Mouse (Mus musculus): ENCODE measurements at regions not wholly inside any gene's neighbourhood (a gene's known extent, or its start where the extent isn't known, plus 50 kb on each side); places are given as distances from the start of the nearest gene placed in this dataset.
"Not testable (repeated sequence)": the region's sequence is repeated elsewhere in the genome, so short reads cannot be mapped to it uniquely, and the experiment has no call there.

- no peak for DNase-seq (ENCODE audit: low spot score in 2 of 2)
Measured at GRCm38 (mm10) chr10:117450240-117450569, 70.4 kb upstream of the Cpsf6 start.

DNA sequence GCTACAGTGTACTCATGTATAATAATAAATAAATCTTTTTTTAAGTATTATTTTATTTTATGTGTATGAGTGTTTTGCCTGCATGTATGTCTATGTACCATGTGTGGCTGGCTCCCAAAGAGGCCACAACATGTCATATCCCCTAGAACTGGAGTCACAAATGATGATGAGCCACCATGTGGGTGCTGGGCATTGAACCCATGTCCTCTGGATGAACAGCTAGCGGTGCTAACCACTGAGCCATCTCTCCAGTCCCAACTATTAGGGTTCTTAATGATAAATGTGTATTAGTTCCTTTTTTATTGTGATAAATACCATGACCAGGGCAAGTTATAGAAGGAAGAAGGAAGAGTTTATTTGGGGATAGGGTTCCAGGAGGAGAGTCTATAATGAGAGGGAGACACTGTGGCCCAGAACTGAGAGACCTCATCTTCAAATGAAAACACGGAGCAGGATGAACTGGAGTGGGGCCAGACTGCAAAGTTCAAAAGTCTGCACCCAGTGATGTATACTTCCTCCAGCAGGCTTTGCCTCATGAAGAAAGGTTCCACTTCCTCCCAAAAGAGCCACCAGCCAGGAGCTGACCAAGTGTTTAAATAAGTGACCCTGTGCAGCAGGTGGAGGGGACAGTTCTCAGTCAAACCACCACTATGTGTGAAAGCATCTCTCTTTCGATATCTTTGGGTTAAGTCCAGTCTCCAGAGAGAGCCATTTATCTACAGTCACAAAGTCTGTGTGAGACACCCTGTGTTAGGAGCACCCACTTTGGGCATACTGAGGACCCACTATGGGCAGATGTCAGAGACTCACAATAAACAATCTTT lies 69.8 kb upstream of the Cpsf6 start:
- DNase-seq (ENCODE audit: low spot score in 2 of 2), result no peak

GRCm38 (mm10) chr10:117448783-117449182 lies 69.0 kb upstream of the Cpsf6 start:
- DNase-seq (ENCODE audit: low spot score in 2 of 2), result not testable (repeated sequence)

- no peak for DNase-seq (ENCODE audit: low spot score in 2 of 2)
Measured at GRCm38 (mm10) chr10:117447626-117448025, 67.8 kb upstream of the Cpsf6 start.

GRCm38 (mm10) chr10:117447206-117447605 lies 67.4 kb upstream of the Cpsf6 start:
- no peak for DNase-seq (ENCODE audit: low spot score in 2 of 2)

GRCm38 (mm10) chr10:117446776-117447175 lies 67.0 kb upstream of the Cpsf6 start:
- DNase-seq (ENCODE audit: low spot score in 2 of 2), result no peak

DNA sequence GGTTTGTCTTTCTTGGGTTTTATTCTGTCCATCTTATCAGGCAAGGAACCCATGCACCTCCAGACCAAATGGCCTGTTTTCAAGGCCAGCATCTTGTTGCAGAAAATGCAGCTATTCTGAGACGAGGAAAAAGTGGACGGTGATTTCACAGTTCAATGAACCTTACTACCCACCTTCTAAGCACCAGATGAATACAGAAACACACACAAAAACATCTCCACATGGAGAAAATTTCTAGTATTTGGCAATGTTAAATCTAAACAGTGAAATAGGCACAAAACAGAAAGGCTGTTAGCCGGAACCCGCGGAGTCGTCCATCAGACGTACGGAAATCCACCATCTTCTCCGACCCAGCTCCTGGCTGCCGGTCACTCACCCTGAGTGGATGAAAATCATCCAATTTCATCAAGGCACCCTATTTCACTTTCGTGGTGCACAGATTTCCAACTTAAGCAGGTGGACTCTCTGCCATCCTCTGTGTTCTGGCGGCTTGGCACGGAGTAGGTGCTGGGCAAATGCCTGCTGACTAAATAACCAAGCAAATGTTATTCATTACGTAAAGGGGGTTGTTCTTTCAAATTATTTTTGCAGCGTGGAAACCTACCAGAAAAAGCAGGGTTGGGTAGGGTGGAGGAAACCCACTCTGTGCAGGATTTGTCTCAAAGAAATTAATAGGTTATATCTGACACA lies 66.1 kb upstream of the Cpsf6 start:
- DNase-seq (ENCODE audit: low spot score in 2 of 2), result no peak

GRCm38 (mm10) chr10:117445181-117445790 lies 65.5 kb upstream of the Cpsf6 start:
- no peak for DNase-seq (ENCODE audit: low spot score in 2 of 2)

GRCm38 (mm10) chr10:117444761-117445160 lies 64.9 kb upstream of the Cpsf6 start:
- no peak for DNase-seq (ENCODE audit: low spot score in 2 of 2)

DNA sequence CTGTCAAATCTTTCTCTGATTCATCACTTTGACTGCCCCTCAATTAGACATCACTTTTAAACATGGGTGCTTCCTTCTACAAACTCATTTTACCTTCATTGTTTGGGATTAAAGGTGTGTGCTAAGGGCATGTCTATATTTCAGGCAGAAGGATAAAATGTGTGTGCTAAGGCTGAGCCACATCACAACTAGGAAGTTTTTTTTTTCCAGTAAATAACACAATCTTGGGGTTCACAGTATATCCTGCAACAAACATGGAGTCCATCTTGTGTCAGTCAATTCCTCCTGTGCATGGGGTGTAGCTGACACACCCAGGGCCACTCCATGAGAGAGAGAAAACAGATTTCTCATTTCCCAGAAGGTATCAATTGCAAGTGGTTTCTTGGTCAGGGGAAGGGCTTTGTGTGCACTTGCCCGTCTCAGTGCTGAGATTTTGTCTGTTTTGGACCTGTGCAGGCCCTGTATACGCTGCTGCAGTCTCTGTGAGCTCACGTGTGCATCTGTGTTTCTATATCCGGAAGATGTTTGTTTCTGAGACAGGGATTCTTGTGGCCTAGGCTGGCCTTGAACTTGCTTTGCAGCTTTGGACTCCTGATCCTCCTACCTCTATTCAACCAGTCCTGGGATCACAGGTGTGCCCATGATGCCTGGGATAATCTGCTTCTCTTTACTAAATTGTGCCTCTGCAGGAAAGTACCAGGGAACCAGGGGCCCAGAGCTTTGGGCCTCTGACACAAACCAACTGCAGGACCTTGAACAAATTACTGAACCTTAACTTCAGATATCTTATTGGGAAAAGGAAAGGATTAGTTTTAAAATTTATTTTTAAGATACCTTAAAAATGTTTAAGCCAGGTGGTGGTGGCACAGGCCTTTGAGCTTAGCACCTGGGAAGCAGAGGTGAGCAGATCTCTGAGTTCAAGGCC lies 63.9 kb upstream of the Cpsf6 start:
- no peak for DNase-seq (ENCODE audit: low spot score in 2 of 2)

DNA sequence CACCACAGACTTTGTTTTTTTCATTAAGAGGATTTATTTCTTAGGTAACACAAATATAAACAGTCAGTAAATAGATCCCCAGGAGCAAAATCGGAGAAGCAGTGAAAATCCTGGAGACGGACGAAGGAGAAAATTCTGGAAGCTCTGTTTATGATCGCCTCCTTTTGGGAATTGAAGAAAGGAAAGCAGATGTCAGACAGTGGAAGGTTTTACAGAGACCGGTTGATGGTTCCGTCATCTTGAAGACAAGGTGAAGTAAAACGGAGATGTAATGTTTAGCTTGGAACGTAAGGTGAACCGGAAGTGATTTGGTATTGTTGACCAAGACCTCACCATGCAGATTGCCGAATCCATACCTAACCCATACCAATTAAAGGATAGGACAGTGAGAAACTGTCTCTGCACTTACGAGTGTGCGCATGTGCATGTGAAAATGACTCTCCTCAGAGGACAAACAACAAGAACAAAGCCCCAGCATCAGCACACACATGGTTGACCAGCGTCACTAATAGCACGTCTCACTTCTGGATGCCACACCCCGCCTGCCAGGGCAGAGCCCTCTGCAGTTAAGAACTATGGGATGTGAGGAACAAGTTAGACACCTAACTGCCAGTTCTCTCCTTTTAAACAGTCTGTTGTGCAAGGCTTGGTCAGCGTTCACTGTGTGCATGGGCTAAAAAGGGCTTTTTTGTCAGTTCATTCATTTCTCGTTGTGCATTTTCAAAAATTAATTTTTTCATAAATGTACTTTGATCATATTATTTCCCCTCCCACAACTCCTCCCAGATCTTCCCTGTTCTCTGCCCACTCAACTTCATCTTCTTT lies 62.4 kb upstream of the Cpsf6 start:
- DNase-seq (ENCODE audit: low spot score in 2 of 2), result no peak

GRCm38 (mm10) chr10:117441121-117441978 lies 61.5 kb upstream of the Cpsf6 start:
- no peak for DNase-seq (ENCODE audit: low spot score in 2 of 2)

- no peak for DNase-seq (ENCODE audit: low spot score in 2 of 2)
Measured at GRCm38 (mm10) chr10:117440225-117440976, 60.6 kb upstream of the Cpsf6 start.

DNA sequence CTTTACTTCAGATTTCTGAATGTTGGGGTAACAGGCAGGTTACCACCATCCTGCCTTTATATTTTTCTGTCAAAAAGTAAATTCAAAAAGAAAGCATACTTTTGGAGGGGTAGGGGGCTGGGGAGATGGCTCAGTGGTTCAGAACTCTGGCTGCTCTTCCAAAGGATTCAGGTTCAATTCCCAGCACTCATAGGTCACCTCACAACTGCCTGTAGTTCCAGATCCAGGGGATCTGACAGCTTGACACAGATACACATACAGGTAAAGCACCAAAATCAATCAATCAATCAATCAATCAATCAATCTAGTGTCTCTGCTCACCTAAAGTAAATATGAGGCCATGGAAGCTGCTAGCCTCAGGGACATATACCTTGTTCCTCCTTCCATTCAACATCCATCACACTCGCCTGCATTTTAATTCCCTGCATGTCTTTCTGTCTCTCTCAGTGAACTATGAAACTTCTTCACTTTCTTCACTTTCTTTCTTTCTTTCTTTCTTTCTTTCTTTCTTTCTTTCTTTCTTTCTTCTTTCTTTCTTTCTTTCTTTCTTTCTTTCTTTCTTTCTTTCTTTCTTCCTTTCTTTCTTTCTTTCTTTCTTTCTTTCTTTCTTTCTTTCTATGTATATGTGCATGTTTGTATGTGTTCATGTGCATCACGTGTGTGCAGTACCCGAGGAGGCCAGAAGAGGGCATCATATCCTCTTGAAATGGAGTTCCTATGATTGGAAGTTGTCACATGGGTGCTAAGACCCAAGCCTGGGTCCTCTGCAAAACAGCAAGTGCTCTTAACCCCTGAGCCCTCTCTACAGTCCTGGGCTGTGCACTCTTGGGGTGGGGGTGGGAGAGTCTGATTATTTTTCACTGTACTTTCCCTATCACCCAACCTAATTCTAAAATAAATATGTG lies 59.6 kb upstream of the Cpsf6 start:
- DNase-seq (ENCODE audit: low spot score in 2 of 2), result no peak

DNA sequence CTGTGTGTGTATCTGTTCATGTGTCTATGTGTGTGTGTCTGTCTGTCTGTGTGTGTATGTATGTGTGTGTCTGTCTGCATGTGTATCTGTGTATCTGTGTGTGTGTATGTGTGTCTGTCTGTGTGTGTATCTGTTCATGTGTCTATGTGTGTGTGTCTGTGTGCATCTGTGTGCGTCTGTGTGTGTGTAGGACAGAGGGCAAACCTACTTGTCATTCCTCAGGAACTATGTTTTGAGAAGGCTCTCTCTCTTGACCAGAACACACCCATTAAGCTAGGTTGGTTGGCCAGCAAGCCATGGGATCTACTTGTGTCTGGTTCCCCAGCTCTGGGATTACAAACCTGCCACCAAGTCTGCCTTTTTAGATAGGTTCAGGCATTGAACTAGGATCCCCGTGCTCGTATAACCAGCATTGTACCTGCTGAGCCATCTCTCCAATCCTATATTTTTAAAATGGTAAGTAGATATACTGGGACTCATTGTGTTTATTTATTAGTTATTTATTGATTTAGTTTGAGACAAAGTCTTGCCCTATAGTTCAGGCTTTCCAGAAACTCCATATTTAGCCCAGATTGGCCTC lies 58.9 kb upstream of the Cpsf6 start:
- DNase-seq (ENCODE audit: low spot score in 2 of 2), result no peak

DNA sequence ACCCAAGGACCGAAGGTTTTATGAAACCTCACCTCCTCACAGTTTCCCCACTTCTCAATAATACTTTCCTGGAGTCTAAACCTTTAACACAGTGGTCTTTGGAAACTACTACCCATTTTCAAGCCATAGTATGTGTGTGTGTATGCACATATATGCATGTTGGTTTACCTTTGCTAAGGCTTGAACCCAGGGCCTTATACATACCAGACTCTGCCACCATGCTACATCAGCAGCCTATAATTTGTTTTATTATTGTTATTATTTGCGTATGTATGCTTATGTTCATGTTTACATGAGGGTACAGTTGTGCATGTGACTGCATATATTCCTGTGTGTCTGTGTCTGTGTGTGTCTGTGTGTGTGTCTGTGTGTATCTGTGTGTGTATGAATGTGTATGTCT lies 58.2 kb upstream of the Cpsf6 start:
- no peak for DNase-seq (ENCODE audit: low spot score in 2 of 2)

- peak in 1 of 2 experiments; percentile 51 for DNase-seq (ENCODE audit: low spot score in 2 of 2)
Measured at GRCm38 (mm10) chr10:117436875-117437715, 57.3 kb upstream of the Cpsf6 start.

Measured in left cerebral cortex, adult 8-10 months (tissue).